Mouse (Mus musculus): ENCODE data around the gene Lrrc8d. TPM values are rescaled to one million over a fixed set of nuclear protein-coding genes. Genes with fewer than 3 reads are reported as not detected.

The Lrrc8d gene
- polyA plus RNA-seq, 1 experiment from 2014 or later = 34.6 TPM

- Histone ChIP-seq H3K4me3 (replicated peaks; ENCODE audit: low read depth, low read length) (no peak overlapping the region), H3K4me1 (replicated peaks; ENCODE audit: insufficient read depth, low read length) (0 out of 2 replicates have a peak, but pooled peaks cover 8% of the 10 kb centered on the region), H3K9ac (ENCODE audit: low read depth, low read length) (no peak overlapping the region), H3K27me3 (ENCODE audit: insufficient read depth, low read length) (no peaks in the 10 kb centered on the region), H3K9me3 (replicated peaks; ENCODE audit: low read length) (no peaks in the 10 kb centered on the region), H3K27ac (no peak overlapping the region), H3K36me3 (ENCODE audit: insufficient read depth, low read length) (no peaks in the 10 kb centered on the region), H3K4me2 (ENCODE audit: low read length) (no peak overlapping the region)
- no peak for TF ChIP-seq CTCF (IDR thresholded peaks at IDR 0.05; ENCODE audit: low read depth)
- 78% methylated on average over 7 of the region's 7 CpGs for WGBS
- ATAC-seq (replicated peaks; ENCODE audit: low FRiP score, low read depth) (no peak), DNase-seq (ENCODE audit: low spot score) (no peak)
Measured at GRCm38 (mm10) chr5:105710473-105710872, 10.7 kb downstream of the Lrrc8d start.

DNA sequence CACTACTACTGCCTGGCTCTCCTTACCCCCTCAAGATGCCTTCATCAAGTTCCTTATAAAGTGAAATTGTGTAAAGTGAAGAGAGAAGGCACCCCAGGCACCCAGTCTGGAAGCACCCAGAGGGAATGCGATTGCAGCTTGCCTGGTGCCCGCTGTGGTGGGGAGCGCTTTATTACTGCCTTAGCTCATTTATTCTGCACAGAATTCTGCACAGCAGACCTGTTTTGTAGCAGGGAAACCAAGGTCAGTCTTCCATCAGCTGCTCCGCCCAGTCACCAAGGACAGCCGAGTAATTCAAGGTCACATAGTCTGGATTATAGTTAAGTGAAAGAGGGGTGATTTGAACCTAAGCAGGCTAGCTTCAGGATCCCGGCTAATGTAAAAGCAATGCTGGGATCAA, 14.7 kb downstream of the Lrrc8d start:
- ATAC-seq (replicated peaks; ENCODE audit: low FRiP score, low read depth) = no peak
- Histone ChIP-seq H3K9ac (ENCODE audit: low read depth, low read length) (no peak overlapping the region), H3K4me3 (replicated peaks; ENCODE audit: low read depth, low read length) (no peak overlapping the region), H3K36me3 (ENCODE audit: insufficient read depth, low read length) (no peaks in the 10 kb centered on the region), H3K27me3 (ENCODE audit: insufficient read depth, low read length) (no peaks in the 10 kb centered on the region), H3K4me2 (ENCODE audit: low read length) (no peak overlapping the region), H3K9me3 (replicated peaks; ENCODE audit: low read length) (no peaks in the 10 kb centered on the region), H3K4me1 (replicated peaks; ENCODE audit: insufficient read depth, low read length) (peaks cover 34% of the 10 kb centered on the region), H3K27ac (peak overlapping the region; percentile 55; the same call in 1 of the 2 replicates)
- WGBS = 77% methylated on average over 6 of the region's 6 CpGs
- DNase-seq (ENCODE audit: low spot score) = no peak
- no peak for TF ChIP-seq CTCF (IDR thresholded peaks at IDR 0.05; ENCODE audit: low read depth)

DNA sequence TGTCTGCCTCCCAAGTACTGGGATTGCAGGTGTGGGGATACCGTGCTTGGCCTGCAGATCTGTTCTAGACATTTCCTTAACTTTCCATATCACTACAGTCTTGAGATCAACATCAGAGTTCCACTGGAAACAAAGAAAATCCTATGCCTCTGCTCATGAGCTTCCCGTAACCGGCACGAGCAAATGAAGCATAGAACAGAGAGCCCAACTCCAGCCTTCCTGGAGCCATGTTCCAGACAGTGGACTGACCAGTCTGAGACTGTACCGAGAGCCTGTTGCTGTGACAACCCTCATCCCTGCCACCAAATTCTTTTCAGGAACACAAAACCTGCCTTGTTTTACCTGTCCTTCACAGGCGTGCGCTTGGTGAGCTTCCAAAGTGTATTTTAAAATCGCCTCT, 15.3 kb downstream of the Lrrc8d start:
- H3K9me3 ChIP-seq (replicated peaks; ENCODE audit: low read length) = no peaks in the 10 kb centered on the region
- no peak overlapping the region for H3K4me3 ChIP-seq (replicated peaks; ENCODE audit: low read depth, low read length)
- no peak for TF ChIP-seq CTCF (IDR thresholded peaks at IDR 0.05; ENCODE audit: low read depth)
- no peak for ATAC-seq (replicated peaks; ENCODE audit: low FRiP score, low read depth)
- no peaks in the 10 kb centered on the region for H3K36me3 ChIP-seq (ENCODE audit: insufficient read depth, low read length)
- WGBS = 72% methylated on average over 8 of the region's 8 CpGs
- H3K27ac ChIP-seq = peak overlapping the region; percentile 55; the same call in 1 of the 2 replicates
- DNase-seq (ENCODE audit: low spot score) = no peak
- H3K9ac ChIP-seq (ENCODE audit: low read depth, low read length) = no peak overlapping the region
- peaks cover 34% of the 10 kb centered on the region for H3K4me1 ChIP-seq (replicated peaks; ENCODE audit: insufficient read depth, low read length)
- no peak overlapping the region for H3K4me2 ChIP-seq (ENCODE audit: low read length)
- no peaks in the 10 kb centered on the region for H3K27me3 ChIP-seq (ENCODE audit: insufficient read depth, low read length)

- Histone ChIP-seq H3K27ac (peak overlapping the region; percentile 55; the same call in 1 of the 2 replicates), H3K4me2 (ENCODE audit: low read length) (no peak overlapping the region), H3K4me3 (replicated peaks; ENCODE audit: low read depth, low read length) (no peak overlapping the region), H3K4me1 (replicated peaks; ENCODE audit: insufficient read depth, low read length) (peaks cover 34% of the 10 kb centered on the region), H3K36me3 (ENCODE audit: insufficient read depth, low read length) (no peaks in the 10 kb centered on the region), H3K27me3 (ENCODE audit: insufficient read depth, low read length) (no peaks in the 10 kb centered on the region), H3K9me3 (replicated peaks; ENCODE audit: low read length) (no peaks in the 10 kb centered on the region), H3K9ac (ENCODE audit: low read depth, low read length) (no peak overlapping the region)
- no peak for TF ChIP-seq CTCF (IDR thresholded peaks at IDR 0.05; ENCODE audit: low read depth)
- ATAC-seq (replicated peaks; ENCODE audit: low FRiP score, low read depth) = no peak; the same call in 1 of the 2 replicates
- no peak for DNase-seq (ENCODE audit: low spot score)
- 31% methylated on average over 10 of the region's 10 CpGs for WGBS
Measured at GRCm38 (mm10) chr5:105715531-105716124, 15.9 kb downstream of the Lrrc8d start.

DNA sequence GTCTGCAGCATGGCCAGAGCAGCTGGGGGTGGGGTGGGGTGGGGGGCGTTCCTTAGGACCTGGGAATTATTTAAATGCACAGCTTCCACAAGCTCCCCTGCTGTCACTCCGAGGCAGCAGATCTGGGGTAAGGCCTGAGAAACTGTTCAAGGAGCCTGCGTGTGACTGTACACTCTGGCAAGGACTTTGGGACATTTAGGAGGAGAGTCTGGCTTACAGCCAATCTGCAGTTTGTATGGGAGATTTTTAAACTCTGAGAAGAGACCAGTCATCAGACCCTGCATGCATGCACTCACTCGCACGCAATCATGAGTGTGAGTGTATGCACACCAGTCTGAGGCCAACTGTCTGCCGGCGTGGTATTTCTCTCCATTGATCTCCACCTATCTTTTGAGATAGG, 17.5 kb downstream of the Lrrc8d start:
- WGBS = 62% methylated on average over 7 of the region's 7 CpGs
- H3K36me3 ChIP-seq (ENCODE audit: insufficient read depth, low read length) = no peaks in the 10 kb centered on the region
- DNase-seq (ENCODE audit: low spot score) (peak; percentile 71), ATAC-seq (replicated peaks; ENCODE audit: low FRiP score, low read depth) (no peak)
- no peak overlapping the region for H3K4me3 ChIP-seq (replicated peaks; ENCODE audit: low read depth, low read length)
- no peaks in the 10 kb centered on the region for H3K27me3 ChIP-seq (ENCODE audit: insufficient read depth, low read length)
- no peak overlapping the region for H3K9ac ChIP-seq (ENCODE audit: low read depth, low read length)
- H3K4me2 ChIP-seq (ENCODE audit: low read length) = no peak overlapping the region
- no peak for TF ChIP-seq CTCF (IDR thresholded peaks at IDR 0.05; ENCODE audit: low read depth)
- peak overlapping the region; percentile 81 for H3K27ac ChIP-seq
- H3K4me1 ChIP-seq (replicated peaks; ENCODE audit: insufficient read depth, low read length) = peaks cover 34% of the 10 kb centered on the region
- H3K9me3 ChIP-seq (replicated peaks; ENCODE audit: low read length) = no peaks in the 10 kb centered on the region

DNA sequence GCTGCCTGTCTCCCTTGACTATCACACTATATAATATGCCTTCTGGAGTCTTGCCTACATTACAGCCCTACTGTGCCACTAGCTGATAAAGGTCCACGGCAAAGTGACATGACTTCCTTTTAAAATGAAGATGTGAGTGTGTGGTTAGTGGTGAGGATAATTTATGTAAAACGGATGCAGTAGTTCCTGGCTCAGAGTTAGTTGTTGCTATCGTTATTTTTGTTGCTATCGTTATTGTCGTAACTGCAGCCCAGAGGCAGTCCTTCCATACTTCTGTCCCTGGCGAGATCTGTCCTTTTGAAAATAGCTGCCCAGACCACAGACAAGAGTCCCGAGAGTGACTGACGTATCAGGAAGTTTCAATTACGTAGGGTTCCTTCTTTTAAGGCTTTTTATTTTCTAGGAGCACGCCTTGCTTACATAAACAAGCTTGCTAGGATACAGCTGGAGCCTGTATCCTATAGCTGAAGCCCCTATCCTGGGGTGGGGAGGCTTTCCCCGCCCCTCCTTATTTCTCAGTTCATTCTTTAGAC, 18.4 kb downstream of the Lrrc8d start:
- Histone ChIP-seq H3K4me3 (replicated peaks; ENCODE audit: low read depth, low read length) (no peak overlapping the region), H3K4me2 (ENCODE audit: low read length) (peak overlapping the region; percentile 32; the same call in 1 of the 2 replicates), H3K9me3 (replicated peaks; ENCODE audit: low read length) (no peaks in the 10 kb centered on the region), H3K4me1 (replicated peaks; ENCODE audit: insufficient read depth, low read length) (peaks cover 34% of the 10 kb centered on the region), H3K9ac (ENCODE audit: low read depth, low read length) (no peak overlapping the region), H3K27me3 (ENCODE audit: insufficient read depth, low read length) (no peaks in the 10 kb centered on the region), H3K36me3 (ENCODE audit: insufficient read depth, low read length) (peaks cover 6% of the 10 kb centered on the region; the same call in 1 of the 2 replicates), H3K27ac (peak overlapping the region; percentile 81)
- 36% methylated on average over 11 of the region's 11 CpGs for WGBS
- ATAC-seq (replicated peaks; ENCODE audit: low FRiP score, low read depth) = no peak; the same call in 1 of the 2 replicates
- no peak for TF ChIP-seq CTCF (IDR thresholded peaks at IDR 0.05; ENCODE audit: low read depth)
- peak; percentile 86 for DNase-seq (ENCODE audit: low spot score)
